Mouse (Mus musculus) spleen, adult 2 months (tissue): ENCODE results near the gene Calr3.
A peak's percentile ranks its signal among the peaks of the same experiment; 100 is the strongest.

Experiments used
- CTCF ChIP-seq: fragments of 200-500 bp; IDR thresholded peaks from 2 replicates; pipeline ENCODE4 v1.5.1; 2011; ENCODE audit warnings: mild to moderate bottlenecking, inconsistent platforms; ENCODE audit not compliant: insufficient read depth, insufficient read length, insufficient replicate concordance; ENCODE audit errors: extremely low read depth
- POLR2A ChIP-seq: fragments of 200-500 bp; IDR thresholded peaks from 2 replicates; pipeline ENCODE4 v1.6.1; 2011; ENCODE audit warnings: low read depth, low read length, inconsistent platforms

- TF ChIP-seq CTCF: no peak
- peak; percentile 77 for TF ChIP-seq POLR2A
These were observed 31.3 kb upstream of the Calr3 start, which contains the start of gene Cherp for GRCm38 (mm10) chr8:72474826-72475546.
